Mouse (Mus musculus) midbrain, embryonic 11.5 days (tissue): ENCODE measurements around the gene Map4k2. TPM values are rescaled to one million over a fixed set of nuclear protein-coding genes. Genes with fewer than 3 reads are reported as not detected.

Experiments used
- ATAC-seq: fragments of 200-750 bp; cut with Nextera tagmentation; 2 replicates; pipeline ENCODE4 v1.8.0; 2017; ENCODE audit warnings: moderate TSS enrichment, moderate library complexity; ENCODE audit not compliant: low FRiP score
- DNase-seq: peaks from one replicate; pipeline ENCODE4 v3.0.0; 2015; ENCODE audit warnings: low spot score; ENCODE audit errors: missing footprints
- H3K27ac ChIP-seq: fragments of 300-500 bp; sonication (generic); 2 replicates; pipeline ENCODE4 v1.5.1; 2014; ENCODE audit warnings: low read depth, low read length
- H3K27me3 ChIP-seq: fragments of 300-500 bp; sonication (generic); 2 replicates; pipeline ENCODE4 v1.6.1; 2014; ENCODE audit warnings: mild to moderate bottlenecking, low read length, moderate library complexity, mixed read lengths; ENCODE audit not compliant: control insufficient read depth, insufficient read depth
- H3K36me3 ChIP-seq: fragments of 300-500 bp; sonication (generic); 2 replicates; pipeline ENCODE4 v1.6.1; 2014; ENCODE audit warnings: mild to moderate bottlenecking, low read length, moderate library complexity, mixed read lengths; ENCODE audit not compliant: control insufficient read depth, insufficient read depth
- H3K4me1 ChIP-seq: fragments of 300-500 bp; sonication (generic); 2 replicates; pipeline ENCODE4 v1.6.1; 2014; ENCODE audit warnings: low read length; ENCODE audit not compliant: control insufficient read depth, insufficient read depth
- H3K4me2 ChIP-seq: fragments of 300-500 bp; sonication (generic); 2 replicates; pipeline ENCODE4 v1.6.1; 2014; ENCODE audit warnings: mild to moderate bottlenecking, moderate library complexity
- H3K4me3 ChIP-seq: fragments of 300-500 bp; sonication (generic); 2 replicates; pipeline ENCODE4 v1.5.1; 2014; ENCODE audit warnings: low read depth, low read length
- H3K9ac ChIP-seq: fragments of 300-500 bp; sonication (generic); 2 replicates; pipeline ENCODE4 v1.6.1; 2014; ENCODE audit warnings: low read length
- H3K9me3 ChIP-seq: fragments of 300-500 bp; sonication (generic); 2 replicates; pipeline ENCODE4 v1.6.1; 2016; ENCODE audit warnings: low read length; ENCODE audit not compliant: control insufficient read depth
- WGBS: fragments of 180-500 bp; shearing (Covaris S2); extraction: QIAGEN DNeasy Blood & Tissue Kit; methylation state at CpG from one replicate; pipeline ENCODE4 v1.1.7; 2014; 5-methylcytosine and 5-hydroxymethylcytosine counted together
- polyA plus RNA-seq: library from polyadenylated mRNA; unstranded; fragments of >200 nt; fragmentation: Nextera tagmentation; extraction: Ambion mirVana; gene quantifications from 2 replicates; pipeline ENCODE4 v1.2.1, GENCODE M21; 2014

Map4k2 gene
- polyA plus RNA-seq, 1 experiment from 2014 or later, result 8.6 TPM

GRCm38 (mm10) chr19:6339191-6339590 lies 1.7 kb upstream of the Map4k2 start:
- no peak overlapping the region for H3K4me3 ChIP-seq
- no peaks in the 10 kb centered on the region for H3K27me3 ChIP-seq
- H3K4me1 ChIP-seq, result peaks cover 19% of the 10 kb centered on the region
- H3K9ac ChIP-seq, result no peak overlapping the region
- H3K27ac ChIP-seq, result no peak overlapping the region
- 96% methylated on average over 6 of the region's 6 CpGs for WGBS
- no peak for ATAC-seq
- H3K36me3 ChIP-seq, result peaks cover 12% of the 10 kb centered on the region
- DNase-seq, result peak; percentile 59
- H3K4me2 ChIP-seq, result no peak overlapping the region
- H3K9me3 ChIP-seq, result no peaks in the 10 kb centered on the region

- WGBS, result 62% methylated on average over 15 of the region's 15 CpGs
- H3K9me3 ChIP-seq, result no peaks in the 10 kb centered on the region
- ATAC-seq, result no peak
- H3K27ac ChIP-seq, result no peak overlapping the region
- peaks cover 12% of the 10 kb centered on the region for H3K36me3 ChIP-seq
- no peak overlapping the region for H3K4me2 ChIP-seq
- H3K4me3 ChIP-seq, result no peak overlapping the region
- H3K4me1 ChIP-seq, result peaks cover 14% of the 10 kb centered on the region
- peak; percentile 81 for DNase-seq
- H3K27me3 ChIP-seq, result no peaks in the 10 kb centered on the region
- H3K9ac ChIP-seq, result no peak overlapping the region
Measured at GRCm38 (mm10) chr19:6339890-6340504, 938 bp upstream of the Map4k2 start.

GRCm38 (mm10) chr19:6341453-6342077 lies 630 bp downstream of the Map4k2 start:
- ATAC-seq (no peak; the same call in 1 of the 2 replicates), DNase-seq (peak; percentile 88)
- no peaks in the 10 kb centered on the region for H3K9me3 ChIP-seq
- H3K36me3 ChIP-seq, result peaks cover 12% of the 10 kb centered on the region
- 11% methylated on average over 23 of the region's 23 CpGs for WGBS
- peak overlapping the region; percentile 78 for H3K4me2 ChIP-seq
- peaks cover 5% of the 10 kb centered on the region for H3K4me1 ChIP-seq
- H3K9ac ChIP-seq, result peak overlapping the region; percentile 64
- H3K27me3 ChIP-seq, result no peaks in the 10 kb centered on the region
- H3K4me3 ChIP-seq, result peak overlapping the region; percentile 49
- H3K27ac ChIP-seq, result no peak overlapping the region

GRCm38 (mm10) chr19:6342276-6342933 lies 1.5 kb downstream of the Map4k2 start:
- DNase-seq, result peak; percentile 77
- Histone ChIP-seq H3K36me3 (peaks cover 12% of the 10 kb centered on the region), H3K27me3 (no peaks in the 10 kb centered on the region), H3K4me2 (no peak overlapping the region), H3K27ac (no peak overlapping the region), H3K9ac (no peak overlapping the region), H3K9me3 (no peaks in the 10 kb centered on the region), H3K4me1 (peaks cover 3% of the 10 kb centered on the region; the same call in 1 of the 2 replicates), H3K4me3 (no peak overlapping the region)
- 79% methylated on average over 5 of the region's 5 CpGs for WGBS
- ATAC-seq, result no peak

- Histone ChIP-seq H3K4me1 (peaks cover 3% of the 10 kb centered on the region; the same call in 1 of the 2 replicates), H3K4me2 (no peak overlapping the region), H3K27me3 (no peaks in the 10 kb centered on the region), H3K36me3 (peaks cover 7% of the 10 kb centered on the region), H3K4me3 (no peak overlapping the region), H3K9me3 (no peaks in the 10 kb centered on the region), H3K27ac (no peak overlapping the region), H3K9ac (no peak overlapping the region)
- DNase-seq (peak; percentile 44), ATAC-seq (no peak)
- WGBS, result 85% methylated on average over 19 of the region's 19 CpGs
Measured at GRCm38 (mm10) chr19:6343066-6343925, 2.4 kb downstream of the Map4k2 start.

- 89% methylated on average over 5 of the region's 5 CpGs for WGBS
- no peak overlapping the region for H3K4me2 ChIP-seq
- no peak overlapping the region for H3K27ac ChIP-seq
- no peak overlapping the region for H3K4me3 ChIP-seq
- DNase-seq (no peak), ATAC-seq (no peak)
- H3K27me3 ChIP-seq, result no peaks in the 10 kb centered on the region
- peaks cover 3% of the 10 kb centered on the region; the same call in 1 of the 2 replicates for H3K4me1 ChIP-seq
- H3K9ac ChIP-seq, result no peak overlapping the region
- H3K9me3 ChIP-seq, result no peaks in the 10 kb centered on the region
- peaks cover 5% of the 10 kb centered on the region; the same call in 1 of the 2 replicates for H3K36me3 ChIP-seq
Measured at GRCm38 (mm10) chr19:6343996-6344395, 3.1 kb downstream of the Map4k2 start.

GRCm38 (mm10) chr19:6346023-6346422 lies 5.1 kb downstream of the Map4k2 start:
- Histone ChIP-seq H3K27ac (no peak overlapping the region), H3K9ac (no peak overlapping the region), H3K4me1 (peaks cover 5% of the 10 kb centered on the region; the same call in 1 of the 2 replicates), H3K36me3 (no peaks in the 10 kb centered on the region), H3K4me3 (no peak overlapping the region), H3K27me3 (no peaks in the 10 kb centered on the region), H3K9me3 (no peaks in the 10 kb centered on the region), H3K4me2 (no peak overlapping the region)
- DNase-seq (no peak), ATAC-seq (no peak)
- WGBS, result 90% methylated on average over 5 of the region's 5 CpGs

GRCm38 (mm10) chr19:6346661-6347060 lies 5.7 kb downstream of the Map4k2 start:
- H3K9me3 ChIP-seq, result no peaks in the 10 kb centered on the region
- no peaks in the 10 kb centered on the region for H3K27me3 ChIP-seq
- ATAC-seq (no peak), DNase-seq (no peak)
- WGBS, result 89% methylated on average over 10 of the region's 10 CpGs
- no peaks in the 10 kb centered on the region for H3K36me3 ChIP-seq
- H3K9ac ChIP-seq, result no peak overlapping the region
- H3K4me2 ChIP-seq, result no peak overlapping the region
- peaks cover 2% of the 10 kb centered on the region; the same call in 1 of the 2 replicates for H3K4me1 ChIP-seq
- no peak overlapping the region for H3K4me3 ChIP-seq
- H3K27ac ChIP-seq, result no peak overlapping the region
